Mouse (Mus musculus) inflammation-experienced regulatory T-cells, adult 6 months (primary cell): ENCODE data around the gene Acsbg2. TPM values are rescaled to one million over a fixed set of nuclear protein-coding genes. Genes with fewer than 3 reads are reported as not detected.

Source experiments
- ATAC-seq: one replicate; pipeline ENCODE4 v1.8.0; 2017
- polyA plus RNA-seq, 3 experiments: library from polyadenylated mRNA; unstranded; fragments of 100-300 nt; shearing (Covaris generic); gene quantifications; one replicate each; pipeline ENCODE4 v1.2.1; 2017

Gene Acsbg2
- polyA plus RNA-seq, 3 experiments from 2014 or later = not detected

GRCm38 (mm10) chr17:56819032-56819545, 55.2 kb downstream of the Acsbg2 start:
- ATAC-seq = peak; percentile 3

DNA sequence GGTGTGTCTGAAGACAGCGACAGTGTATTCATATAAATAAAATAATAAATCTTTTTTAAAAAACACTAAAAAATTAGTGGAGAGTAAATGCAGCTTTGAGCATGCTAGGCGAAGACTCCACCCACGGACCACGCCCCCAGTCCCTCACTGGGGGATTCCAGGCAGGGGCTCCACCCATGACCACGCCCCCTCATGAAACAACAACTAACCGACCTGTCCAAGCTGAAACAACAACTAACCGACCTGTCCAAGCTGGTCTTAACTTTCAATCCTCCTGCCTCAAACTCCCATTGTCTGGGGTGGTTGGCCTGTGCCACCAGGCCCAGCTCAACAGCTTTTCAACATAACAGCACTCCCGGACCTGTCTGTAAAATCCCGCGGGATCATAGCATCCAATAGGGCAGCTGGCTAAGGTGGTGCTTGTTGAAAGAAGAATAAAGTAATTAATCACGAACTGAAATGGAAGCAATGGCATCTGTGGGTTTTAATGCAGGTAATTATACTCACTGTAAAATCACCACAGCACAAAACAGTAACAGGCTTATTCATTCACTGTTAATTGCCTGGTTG, 56.1 kb downstream of the Acsbg2 start:
- ATAC-seq = no peak

DNA sequence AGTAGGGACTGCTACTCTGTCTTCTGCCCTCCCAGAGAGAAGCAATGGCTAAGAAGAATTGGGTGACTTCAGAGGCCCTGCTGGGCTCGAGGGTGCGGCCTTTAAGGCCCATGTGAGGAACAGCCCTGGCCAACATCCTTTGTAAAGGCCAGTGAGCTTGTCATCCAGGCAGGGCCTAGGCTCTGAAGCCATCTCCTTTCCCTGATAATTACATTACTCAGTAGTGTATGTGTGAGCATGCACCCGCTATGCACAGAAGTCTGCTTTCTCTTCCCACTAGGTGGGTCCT, 59.2 kb downstream of the Acsbg2 start:
- no peak for ATAC-seq

DNA sequence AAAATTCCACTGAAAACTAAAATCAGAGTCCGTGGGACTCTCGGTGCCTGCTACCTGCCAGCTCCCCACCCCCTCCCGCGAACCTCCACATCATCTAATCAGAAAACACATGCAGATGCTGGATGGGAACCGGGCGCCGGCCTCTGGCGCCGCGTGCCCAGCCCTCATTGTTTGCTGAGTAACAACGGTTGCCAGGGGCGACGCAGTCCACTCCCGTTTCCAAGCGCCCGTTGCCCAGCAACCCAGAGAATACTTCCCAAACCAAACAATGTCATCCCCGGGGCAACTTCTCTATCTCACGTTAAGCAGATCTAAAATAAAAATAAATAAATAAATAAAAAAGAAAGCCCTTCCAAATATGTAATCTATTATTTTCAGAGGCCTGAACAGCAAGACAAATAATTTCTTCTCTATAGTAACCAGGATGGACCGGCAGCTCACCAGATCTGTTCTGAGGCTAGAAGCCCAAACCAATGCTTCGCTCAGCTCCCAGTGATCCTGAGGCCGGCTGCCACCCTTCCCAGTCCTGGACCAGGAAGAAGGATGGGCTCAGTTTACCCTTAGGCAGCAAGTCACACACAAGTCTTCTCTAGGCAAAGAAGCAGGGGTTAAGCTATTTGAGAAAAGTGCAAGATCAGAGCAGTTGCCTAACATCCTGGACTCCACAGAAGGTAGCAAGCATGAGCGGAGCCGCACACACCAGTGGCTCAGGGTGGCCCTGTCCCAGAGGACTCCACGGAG, 59.8 kb downstream of the Acsbg2 start:
- ATAC-seq = no peak

DNA sequence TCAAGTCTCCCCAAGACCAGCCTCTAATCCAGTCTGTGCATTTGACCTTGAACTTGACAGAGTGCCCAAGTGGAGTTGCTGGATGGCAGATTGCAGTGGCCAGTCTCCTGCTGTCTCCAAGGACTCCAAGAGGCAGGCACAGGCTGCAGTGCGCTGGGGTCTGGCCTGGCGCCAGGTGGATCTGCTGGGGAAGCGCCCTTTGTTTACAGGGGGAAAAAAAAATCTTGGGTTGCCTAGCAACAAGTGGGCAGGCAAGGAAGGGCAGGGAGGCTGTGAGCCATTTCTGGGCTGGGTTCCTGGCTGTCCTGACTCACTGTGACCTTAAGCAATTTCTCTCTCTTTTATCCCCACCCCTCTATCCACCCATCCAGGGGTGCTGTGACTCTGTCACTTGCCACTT, 64.0 kb downstream of the Acsbg2 start:
- no peak for ATAC-seq

DNA sequence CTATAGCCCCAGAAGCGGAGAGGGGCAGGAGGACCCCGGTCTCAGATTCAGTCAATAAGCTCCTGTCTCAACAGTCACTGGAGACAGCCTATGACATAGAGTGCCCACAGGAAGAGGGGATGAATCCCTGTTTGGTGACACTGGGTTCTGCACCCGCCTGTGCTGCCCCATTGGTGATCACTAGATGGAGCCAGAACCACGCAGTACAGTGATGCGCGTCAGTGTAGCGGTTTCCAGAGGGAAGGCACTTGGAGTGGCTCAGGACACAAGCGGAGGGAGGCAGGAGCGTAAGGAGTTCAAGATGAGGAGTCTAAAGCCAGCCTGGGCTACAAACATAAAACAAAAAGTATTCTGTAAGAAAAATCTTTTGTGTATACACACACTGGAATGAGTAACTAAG, 65.7 kb downstream of the Acsbg2 start:
- ATAC-seq = peak; percentile 84

DNA sequence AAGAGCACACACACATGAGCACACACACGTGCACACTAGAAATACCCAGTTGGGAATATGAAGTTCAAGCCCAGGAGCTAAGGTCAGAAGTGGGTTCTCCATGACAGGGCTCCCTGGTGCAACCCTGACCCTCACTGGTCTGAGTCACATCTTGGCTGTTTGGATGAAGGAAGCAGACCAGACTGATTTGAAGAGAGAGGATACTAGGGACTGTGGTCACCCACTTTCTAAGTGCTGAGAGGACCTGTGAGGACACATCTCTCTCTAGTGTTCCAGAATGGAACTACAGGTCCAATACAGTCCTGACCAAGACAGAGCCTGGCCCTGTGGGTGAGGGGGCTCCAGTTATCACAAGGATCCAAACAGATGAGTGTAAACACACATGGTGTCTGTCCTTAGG, 68.5 kb downstream of the Acsbg2 start:
- ATAC-seq = no peak

GRCm38 (mm10) chr17:56804952-56805351, 69.3 kb downstream of the Acsbg2 start:
- no peak for ATAC-seq

DNA sequence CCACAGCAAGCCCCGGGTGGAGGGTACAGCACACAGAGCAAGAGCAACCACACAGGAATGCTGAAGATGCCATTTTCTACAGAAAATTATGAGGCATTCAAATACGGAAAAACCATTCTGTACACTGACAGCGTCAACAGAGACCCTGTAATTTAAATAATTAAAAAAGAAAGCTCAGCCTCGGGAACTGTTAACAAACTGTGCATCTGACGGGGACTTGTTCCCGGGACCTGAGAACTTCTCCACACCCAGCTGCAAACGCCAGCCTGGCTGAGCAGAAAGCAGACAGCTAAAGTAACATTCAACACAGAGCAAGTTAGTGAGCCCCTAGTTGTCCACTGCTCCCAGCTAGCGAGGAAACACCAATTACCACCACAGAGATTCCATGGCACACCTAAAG, 72.2 kb downstream of the Acsbg2 start:
- ATAC-seq = no peak

DNA sequence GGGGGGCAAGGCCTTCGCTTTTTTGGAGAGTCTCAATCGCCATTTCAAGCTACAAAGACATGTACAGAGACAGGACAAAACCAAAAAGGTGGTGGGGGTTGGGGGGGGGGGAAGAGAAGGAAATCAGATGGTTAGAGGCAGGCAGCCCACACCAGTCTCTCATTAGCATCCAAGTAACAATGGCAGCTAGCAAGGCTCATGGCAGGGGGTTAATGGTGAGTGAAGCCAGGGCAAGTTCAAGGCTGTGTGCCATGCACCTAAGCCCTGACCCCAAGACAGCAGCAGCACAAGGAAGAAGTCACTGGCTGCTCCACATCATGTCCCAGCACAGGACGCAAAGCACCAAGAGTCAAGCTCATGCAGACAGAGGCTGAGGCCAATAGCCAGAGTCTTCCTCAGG, 75.0 kb downstream of the Acsbg2 start:
- no peak for ATAC-seq

GRCm38 (mm10) chr17:56793614-56794319, 80.5 kb downstream of the Acsbg2 start:
- ATAC-seq = no peak

Other genes with a start within 250 kb of the Acsbg2 start
- gene Lonp1, start 247.6 kb downstream of the Acsbg2 start, polyA plus RNA-seq = 1 to 10 TPM; 7.5 to 8.1 (median 8.1) TPM
- gene Catsperd, start 246.3 kb downstream of the Acsbg2 start, polyA plus RNA-seq = 1 to 10 TPM in 2 of 3 experiments, under 1 TPM in 1; 0.68 to 3.9 (median 3.3) TPM
- 10 to 100 TPM; 54.4 to 59.4 (median 58.4) TPM for gene Ranbp3, start 201.2 kb downstream of the Acsbg2 start, polyA plus RNA-seq
- 100 to 1,000 TPM; 216 to 257 (median 247) TPM for gene Ndufa11, start 156.7 kb downstream of the Acsbg2 start, polyA plus RNA-seq
- gene Vmac, start 156.4 kb downstream of the Acsbg2 start, polyA plus RNA-seq = 1 to 10 TPM; 3.1 to 7.4 (median 3.8) TPM
- not detected for gene Nrtn, start 116.9 kb downstream of the Acsbg2 start, polyA plus RNA-seq
- 10 to 100 TPM; 16.2 to 34.6 (median 34.0) TPM for gene Dus3l, start 109.7 kb downstream of the Acsbg2 start, polyA plus RNA-seq
- gene Prr22, start 104.2 kb downstream of the Acsbg2 start, polyA plus RNA-seq = under 1 TPM; 0.59 to 0.79 (median 0.75) TPM
- gene Rfx2, start 43.4 kb downstream of the Acsbg2 start, polyA plus RNA-seq = 1 to 10 TPM in 2 of 3 experiments, under 1 TPM in 1; 0.62 to 3.3 (median 1.5) TPM
- gene 1700061G19Rik, start 1.0 kb upstream of the Acsbg2 start, polyA plus RNA-seq = under 1 TPM; 0.21 to 0.57 (median 0.28) TPM
- 1 to 10 TPM; 5.4 to 6.2 (median 5.6) TPM for gene Mllt1, start 61.0 kb upstream of the Acsbg2 start, polyA plus RNA-seq
- gene Acer1, start 107.7 kb upstream of the Acsbg2 start, polyA plus RNA-seq = not detected
- gene Clpp, start 115.9 kb upstream of the Acsbg2 start, polyA plus RNA-seq = 100 to 1,000 TPM in 2 of 3 experiments, 10 to 100 TPM in 1; 61.9 to 113 (median 112) TPM
- gene Alkbh7, start 122.9 kb upstream of the Acsbg2 start, polyA plus RNA-seq = 10 to 100 TPM; 20.3 to 29.1 (median 22.2) TPM
- gene Pspn, start 125.6 kb upstream of the Acsbg2 start, polyA plus RNA-seq = 1 to 10 TPM in 1 of 3 experiments, under 1 TPM in 1, not detected in 1; 0.82 to 1.5 TPM
- 10 to 100 TPM; 66.8 to 86.1 (median 78.3) TPM for gene Gtf2f1, start 136.8 kb upstream of the Acsbg2 start, polyA plus RNA-seq
- gene Gm17949, start 137.0 kb upstream of the Acsbg2 start, polyA plus RNA-seq = 1 to 10 TPM in 1 of 3 experiments, under 1 TPM in 2; 0.51 to 1.7 (median 0.67) TPM
- gene Khsrp, start 157.1 kb upstream of the Acsbg2 start, polyA plus RNA-seq = 10 to 100 TPM; 17.4 to 36.4 (median 31.4) TPM
- gene Slc25a41, start 167.2 kb upstream of the Acsbg2 start, polyA plus RNA-seq = not detected
- 1 to 10 TPM in 1 of 3 experiments, under 1 TPM in 2; 0.94 to 2.4 (median 0.99) TPM for gene Crb3, start 184.7 kb upstream of the Acsbg2 start, polyA plus RNA-seq
- 1 to 10 TPM; 1.0 to 3.1 (median 2.6) TPM for gene Slc25a23, start 185.4 kb upstream of the Acsbg2 start, polyA plus RNA-seq
- 100 to 1,000 TPM; 183 to 288 (median 219) TPM for gene Dennd1c, start 204.1 kb upstream of the Acsbg2 start, polyA plus RNA-seq
- 1 to 10 TPM; 2.2 to 5.4 (median 3.9) TPM for gene Tubb4a, start 213.3 kb upstream of the Acsbg2 start, polyA plus RNA-seq
- 10 to 100 TPM in 2 of 3 experiments, 1 to 10 TPM in 1; 9.6 to 30.9 (median 15.9) TPM for gene Tnfsf9, start 230.9 kb upstream of the Acsbg2 start, polyA plus RNA-seq